Mouse (Mus musculus): ENCODE results near the gene Fkbp8. TPM values are rescaled to one million over a fixed set of nuclear protein-coding genes. Genes with fewer than 3 reads are reported as not detected.

Fkbp8 gene
- polyA plus RNA-seq, 1 experiment from 2014 or later = 203 TPM

DNA sequence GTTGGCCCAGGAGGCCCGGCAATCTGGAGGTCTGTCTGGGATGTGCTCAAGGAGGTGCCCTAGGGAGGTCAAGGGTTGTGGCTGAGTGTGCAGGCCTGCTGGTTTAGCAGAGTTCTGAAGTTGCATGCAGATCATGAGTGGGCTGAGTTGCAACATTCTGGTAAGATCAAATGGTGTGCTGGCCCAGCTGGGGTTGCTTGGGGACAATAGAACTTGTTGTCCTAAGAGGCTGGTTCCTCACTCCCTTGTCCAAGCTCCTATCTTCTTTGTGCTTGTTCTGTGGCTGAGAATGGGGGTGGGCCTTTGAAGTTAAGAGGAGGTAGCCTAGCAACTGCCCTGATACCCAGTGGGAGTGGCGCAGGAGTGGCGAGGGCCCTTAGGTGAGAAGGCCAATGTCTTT lies 35.3 kb downstream of the Fkbp8 start:
- Histone ChIP-seq H3K4me3 (no peak overlapping the region), H3K9me3 (replicated peaks) (no peaks in the 10 kb centered on the region), H3K27me3 (no peaks in the 10 kb centered on the region), H3K4me1 (replicated peaks) (peaks cover 78% of the 10 kb centered on the region), H3K27ac (no peak overlapping the region), H3K4me2 (no peak overlapping the region), H3K36me3 (no peaks in the 10 kb centered on the region), H3K9ac (no peak overlapping the region)
- no peak for ATAC-seq (replicated peaks; ENCODE audit: insufficient number of reproducible peaks, insufficient read depth, low FRiP score, low read depth)
- WGBS = 67% methylated on average over 3 of the region's 3 CpGs

DNA sequence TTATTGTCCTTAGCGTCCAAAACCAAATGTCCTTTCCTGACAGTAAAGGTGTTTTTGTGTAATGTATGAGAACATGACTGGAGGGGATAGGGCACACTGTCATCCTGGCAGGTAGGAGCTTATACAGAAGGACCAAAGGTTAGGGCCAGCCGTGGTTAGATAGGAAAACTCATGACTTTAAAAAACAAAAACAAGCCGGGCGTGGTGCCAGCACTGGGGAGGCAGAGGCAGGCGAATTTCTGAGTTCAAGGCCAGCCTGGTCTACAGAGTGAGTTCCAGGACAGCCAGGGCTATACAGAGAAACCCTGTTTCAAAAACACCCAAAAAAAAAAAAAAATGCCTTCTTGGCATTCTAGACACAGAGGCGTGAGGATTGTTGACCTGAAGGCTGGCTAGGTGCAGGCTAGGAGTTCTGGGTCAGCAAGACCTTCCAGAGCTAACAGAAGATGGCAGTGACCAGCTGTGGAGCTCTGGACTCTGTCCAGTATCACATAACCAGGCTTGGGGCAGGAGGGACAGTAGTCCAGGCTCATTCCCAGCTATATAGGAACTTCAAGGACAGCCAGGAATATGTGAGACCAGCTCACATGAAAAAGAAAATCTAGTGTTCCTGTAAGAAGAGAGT lies 36.4 kb downstream of the Fkbp8 start:
- Histone ChIP-seq H3K4me3 (no peak overlapping the region), H3K9ac (no peak overlapping the region), H3K4me1 (replicated peaks) (peaks cover 68% of the 10 kb centered on the region), H3K27ac (0 out of 2 replicates have a peak overlapping the region, but pooled peaks have one; percentile 65), H3K9me3 (replicated peaks) (no peaks in the 10 kb centered on the region), H3K27me3 (no peaks in the 10 kb centered on the region), H3K36me3 (no peaks in the 10 kb centered on the region), H3K4me2 (no peak overlapping the region)
- 87% methylated on average over 6 of the region's 6 CpGs for WGBS
- ATAC-seq (replicated peaks; ENCODE audit: insufficient number of reproducible peaks, insufficient read depth, low FRiP score, low read depth) = no peak

DNA sequence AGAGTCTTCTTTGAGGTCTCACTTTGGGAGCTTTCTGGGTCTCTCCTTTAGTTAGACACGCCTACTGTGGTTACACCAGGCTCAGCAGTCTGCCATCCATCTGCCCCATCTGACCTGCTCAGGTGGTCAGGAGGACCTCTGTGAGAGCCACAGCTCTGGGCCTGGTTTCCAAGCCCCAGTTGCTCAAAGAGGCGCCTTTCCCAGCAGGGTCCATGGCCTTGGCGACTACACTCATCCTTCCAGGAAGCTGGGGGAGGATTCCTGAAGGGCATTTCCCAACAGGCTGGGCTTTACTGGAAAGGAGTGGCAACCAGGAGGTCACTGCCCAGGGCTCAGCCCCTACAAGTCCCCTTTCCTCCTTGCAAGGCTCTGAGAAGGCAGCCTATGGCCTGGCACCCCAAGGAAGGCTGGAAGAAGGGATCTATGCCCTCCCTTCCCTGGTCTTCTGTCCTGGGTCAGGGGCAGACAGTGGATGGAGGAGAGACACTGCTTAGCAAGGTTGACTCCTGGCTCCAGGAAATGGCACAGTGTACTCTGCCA lies 37.2 kb downstream of the Fkbp8 start:
- no peaks in the 10 kb centered on the region for H3K36me3 ChIP-seq
- peak overlapping the region; percentile 65 for H3K27ac ChIP-seq
- no peak overlapping the region for H3K4me2 ChIP-seq
- H3K9ac ChIP-seq = no peak overlapping the region
- no peak overlapping the region for H3K4me3 ChIP-seq
- H3K9me3 ChIP-seq (replicated peaks) = no peaks in the 10 kb centered on the region
- no peak for ATAC-seq (replicated peaks; ENCODE audit: insufficient number of reproducible peaks, insufficient read depth, low FRiP score, low read depth)
- 69% methylated on average over 3 of the region's 3 CpGs for WGBS
- H3K27me3 ChIP-seq = no peaks in the 10 kb centered on the region
- H3K4me1 ChIP-seq (replicated peaks) = peaks cover 66% of the 10 kb centered on the region

DNA sequence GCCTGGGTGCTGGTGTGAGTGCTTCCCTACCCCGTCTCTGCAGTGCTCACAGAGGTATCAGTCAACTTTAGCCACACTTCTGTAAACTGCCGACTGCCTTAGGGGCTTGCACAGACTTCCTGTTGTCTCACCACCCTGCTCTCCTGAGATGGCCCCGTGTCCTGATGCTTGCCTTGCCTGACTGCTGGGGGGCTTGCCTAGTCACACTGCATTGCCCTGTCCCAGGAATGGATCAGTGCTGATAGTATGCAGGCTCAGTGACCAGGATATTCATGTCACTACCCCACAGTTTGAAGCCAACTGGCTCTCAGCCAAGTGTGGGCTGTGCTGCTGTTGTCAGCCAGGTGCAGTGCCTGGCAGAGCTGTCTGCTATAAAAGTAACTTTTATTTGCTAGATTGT lies 38.0 kb downstream of the Fkbp8 start:
- ATAC-seq (replicated peaks; ENCODE audit: insufficient number of reproducible peaks, insufficient read depth, low FRiP score, low read depth) = peak; percentile 56; the same call in 1 of the 2 replicates
- peaks cover 66% of the 10 kb centered on the region for H3K4me1 ChIP-seq (replicated peaks)
- 22% methylated on average over 3 of the region's 3 CpGs for WGBS
- no peak overlapping the region for H3K9ac ChIP-seq
- no peak overlapping the region for H3K4me3 ChIP-seq
- peak overlapping the region; percentile 65 for H3K27ac ChIP-seq
- no peaks in the 10 kb centered on the region for H3K36me3 ChIP-seq
- no peaks in the 10 kb centered on the region for H3K9me3 ChIP-seq (replicated peaks)
- no peak overlapping the region for H3K4me2 ChIP-seq
- no peaks in the 10 kb centered on the region for H3K27me3 ChIP-seq

DNA sequence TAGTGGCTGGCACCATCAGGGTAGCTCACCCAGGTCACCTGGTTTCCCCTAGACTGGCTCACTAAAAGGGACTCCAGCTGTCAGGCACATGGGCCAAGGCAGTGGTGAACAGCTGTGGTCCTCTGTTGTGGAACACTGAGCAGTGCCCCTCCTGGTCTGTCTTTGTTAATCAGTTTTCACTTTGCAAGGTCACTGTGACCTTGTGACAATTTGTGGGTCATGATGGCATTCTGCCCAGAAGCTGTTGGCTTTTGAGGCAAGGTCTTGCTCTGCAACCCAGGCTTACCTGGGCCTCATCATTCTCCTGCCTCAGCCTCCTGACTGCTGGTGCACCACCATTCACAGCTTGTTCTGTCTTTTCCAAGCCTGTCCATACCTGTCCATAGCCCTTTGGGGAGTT lies 42.8 kb downstream of the Fkbp8 start:
- H3K4me3 ChIP-seq = no peak overlapping the region
- peak overlapping the region; percentile 71 for H3K27ac ChIP-seq
- no peak overlapping the region for H3K4me2 ChIP-seq
- H3K9me3 ChIP-seq (replicated peaks) = no peaks in the 10 kb centered on the region
- H3K27me3 ChIP-seq = no peaks in the 10 kb centered on the region
- no peaks in the 10 kb centered on the region for H3K36me3 ChIP-seq
- no peak for ATAC-seq (replicated peaks; ENCODE audit: insufficient number of reproducible peaks, insufficient read depth, low FRiP score, low read depth)
- peaks cover 50% of the 10 kb centered on the region for H3K4me1 ChIP-seq (replicated peaks)
- no peak overlapping the region for H3K9ac ChIP-seq

DNA sequence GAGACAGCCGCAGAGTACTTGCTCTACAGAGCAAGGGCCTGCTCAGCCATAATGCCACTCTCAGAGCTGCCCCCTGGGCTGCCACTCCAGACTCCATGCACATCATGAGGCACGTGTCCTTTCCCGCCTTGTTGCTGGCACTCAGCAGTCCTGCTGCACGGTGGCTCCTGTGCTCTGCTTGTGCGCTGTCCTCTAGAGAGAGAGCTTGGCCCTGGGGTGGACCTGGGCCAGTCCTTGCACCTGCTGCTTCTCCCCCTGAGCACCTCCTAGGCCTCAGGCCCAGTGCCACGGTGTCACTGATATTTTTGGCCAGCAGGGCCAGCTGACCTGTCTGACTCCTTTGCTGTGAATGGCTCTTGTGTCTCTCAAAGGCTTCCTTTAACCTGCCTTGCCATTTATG lies 43.5 kb downstream of the Fkbp8 start:
- ATAC-seq (replicated peaks; ENCODE audit: insufficient number of reproducible peaks, insufficient read depth, low FRiP score, low read depth) = peak; percentile 81
- Histone ChIP-seq H3K9ac (no peak overlapping the region), H3K27ac (peak overlapping the region; percentile 71), H3K4me3 (no peak overlapping the region), H3K4me2 (no peak overlapping the region), H3K4me1 (replicated peaks) (peaks cover 44% of the 10 kb centered on the region), H3K36me3 (no peaks in the 10 kb centered on the region), H3K27me3 (no peaks in the 10 kb centered on the region), H3K9me3 (replicated peaks) (no peaks in the 10 kb centered on the region)
- 46% methylated on average over 6 of the region's 6 CpGs for WGBS

DNA sequence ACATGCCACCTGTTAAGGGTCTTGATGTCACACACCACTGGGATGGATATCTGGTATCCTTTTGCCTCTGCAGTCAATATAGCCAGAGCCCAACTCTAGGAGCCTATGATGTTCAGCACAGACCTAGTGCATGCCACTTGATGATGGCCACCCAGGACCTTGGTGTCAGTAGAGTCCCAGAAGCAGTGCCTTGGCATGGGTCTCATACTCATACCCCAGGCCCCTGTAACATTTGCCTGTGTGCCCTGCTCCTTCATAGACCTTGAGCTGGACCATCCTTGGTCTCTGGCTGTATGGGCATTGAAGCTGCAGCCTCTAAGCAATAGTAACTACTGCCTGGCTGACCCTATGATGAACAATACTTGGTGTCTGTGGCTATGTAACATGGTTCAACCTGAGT lies 46.8 kb downstream of the Fkbp8 start:
- H3K4me1 ChIP-seq (replicated peaks) = peaks cover 34% of the 10 kb centered on the region
- H3K4me2 ChIP-seq = no peak overlapping the region
- no peak for ATAC-seq (replicated peaks; ENCODE audit: insufficient number of reproducible peaks, insufficient read depth, low FRiP score, low read depth)
- H3K27me3 ChIP-seq = no peaks in the 10 kb centered on the region
- H3K27ac ChIP-seq = peak overlapping the region; percentile 29
- no peak overlapping the region for H3K9ac ChIP-seq
- H3K9me3 ChIP-seq (replicated peaks) = no peaks in the 10 kb centered on the region
- H3K36me3 ChIP-seq = peaks cover 15% of the 10 kb centered on the region; the same call in 1 of the 2 replicates
- no peak overlapping the region for H3K4me3 ChIP-seq

DNA sequence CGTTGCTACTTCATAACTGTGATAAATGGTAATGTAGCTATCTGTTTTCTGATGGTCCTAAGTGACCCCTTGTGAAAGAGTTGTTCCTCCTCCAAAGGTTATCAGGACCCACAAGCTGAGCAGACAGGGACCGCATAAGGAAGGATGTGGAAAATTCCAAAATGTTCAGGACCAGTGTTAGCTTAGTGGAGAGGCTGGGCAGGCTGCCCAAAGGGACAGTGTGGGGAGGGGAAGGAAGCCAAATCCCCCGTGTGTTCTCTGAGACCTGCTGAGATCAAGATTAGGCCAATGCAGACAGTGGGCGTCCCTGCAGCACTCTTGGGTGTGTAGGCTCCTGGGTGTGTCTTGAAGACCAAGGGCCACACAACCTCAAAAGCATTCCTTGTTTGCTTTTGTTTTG lies 47.4 kb downstream of the Fkbp8 start:
- Histone ChIP-seq H3K4me1 (replicated peaks) (peaks cover 30% of the 10 kb centered on the region), H3K36me3 (peaks cover 17% of the 10 kb centered on the region; the same call in 1 of the 2 replicates), H3K9me3 (replicated peaks) (no peaks in the 10 kb centered on the region), H3K4me3 (no peak overlapping the region), H3K27me3 (no peaks in the 10 kb centered on the region), H3K4me2 (no peak overlapping the region), H3K27ac (peak overlapping the region; percentile 29), H3K9ac (no peak overlapping the region)
- ATAC-seq (replicated peaks; ENCODE audit: insufficient number of reproducible peaks, insufficient read depth, low FRiP score, low read depth) = no peak
- 39% methylated on average over 4 of the region's 4 CpGs for WGBS

DNA sequence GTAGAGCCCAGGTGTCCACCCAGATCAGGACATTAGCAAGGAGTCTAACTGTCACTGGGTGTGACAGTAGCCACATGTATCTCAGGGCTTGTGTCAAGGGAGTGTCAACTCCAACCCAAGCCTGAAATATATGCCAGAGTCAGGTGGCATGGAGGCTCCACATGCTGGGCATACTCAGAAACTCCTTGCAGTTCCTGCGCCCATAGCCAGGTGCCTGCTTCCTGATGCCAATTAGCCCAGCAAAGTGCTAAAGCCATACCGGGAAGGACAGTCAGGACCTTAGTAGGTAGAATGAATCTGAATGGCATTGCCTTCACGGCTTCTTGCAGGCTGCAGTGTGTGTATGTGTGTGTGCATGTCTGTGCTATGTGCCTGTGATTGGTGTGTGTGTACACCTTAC lies 49.7 kb downstream of the Fkbp8 start:
- 96% methylated on average over 3 of the region's 3 CpGs for WGBS
- no peak overlapping the region for H3K4me2 ChIP-seq
- no peaks in the 10 kb centered on the region for H3K27me3 ChIP-seq
- peaks cover 38% of the 10 kb centered on the region for H3K36me3 ChIP-seq
- no peak for ATAC-seq (replicated peaks; ENCODE audit: insufficient number of reproducible peaks, insufficient read depth, low FRiP score, low read depth)
- peaks cover 11% of the 10 kb centered on the region for H3K4me1 ChIP-seq (replicated peaks)
- H3K4me3 ChIP-seq = no peak overlapping the region
- no peak overlapping the region for H3K27ac ChIP-seq
- no peak overlapping the region for H3K9ac ChIP-seq
- H3K9me3 ChIP-seq (replicated peaks) = no peaks in the 10 kb centered on the region

DNA sequence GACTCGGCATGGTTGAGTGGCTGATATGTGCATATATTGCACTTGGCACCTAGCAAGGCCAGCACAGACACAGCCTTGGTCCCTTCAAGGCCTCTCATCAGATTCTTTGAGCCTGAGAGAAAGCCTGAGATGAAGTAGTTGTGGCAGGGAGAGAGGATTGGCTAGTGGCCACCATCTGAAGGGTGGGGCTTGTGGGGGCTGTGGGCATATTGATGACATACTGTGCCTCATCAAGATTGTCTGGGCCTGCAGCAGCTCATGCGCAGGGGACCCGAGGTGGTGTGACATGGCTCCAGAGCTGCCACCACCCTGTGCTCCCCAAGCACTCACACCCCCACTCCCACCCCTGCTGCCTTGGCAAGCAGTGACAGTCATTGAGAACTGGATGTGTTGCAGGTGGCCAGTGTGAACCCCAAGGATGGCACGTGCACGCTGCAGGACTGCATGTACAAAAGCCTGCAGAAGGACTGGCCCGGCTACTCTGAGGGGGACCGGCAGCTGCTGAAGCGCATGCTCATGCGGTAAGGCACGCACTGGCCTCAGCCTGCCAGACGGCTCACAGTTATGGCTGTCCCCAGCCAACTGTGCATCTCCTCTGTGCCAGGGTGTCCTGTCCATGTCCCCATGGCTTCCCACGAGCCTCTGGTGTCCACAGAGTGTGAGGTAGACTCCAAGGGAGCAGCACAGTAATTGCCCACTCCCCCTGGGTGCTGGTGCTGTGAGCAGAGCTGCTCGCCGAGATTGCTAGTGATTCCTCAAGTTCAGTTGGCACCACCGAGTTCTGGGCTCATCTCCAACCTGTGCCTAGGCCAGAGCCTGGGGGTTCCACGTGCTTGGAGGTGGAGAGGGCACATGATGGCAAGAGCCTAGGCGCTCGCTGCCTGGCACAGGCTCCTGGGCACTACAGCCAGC lies 56.2 kb downstream of the Fkbp8 start:
- Histone ChIP-seq H3K4me1 (replicated peaks) (peaks cover 4% of the 10 kb centered on the region), H3K36me3 (peaks cover 79% of the 10 kb centered on the region), H3K4me3 (no peak overlapping the region), H3K27me3 (no peaks in the 10 kb centered on the region), H3K9me3 (replicated peaks) (no peaks in the 10 kb centered on the region), H3K4me2 (no peak overlapping the region), H3K9ac (no peak overlapping the region), H3K27ac (no peak overlapping the region)
- ATAC-seq (replicated peaks; ENCODE audit: insufficient number of reproducible peaks, insufficient read depth, low FRiP score, low read depth) = 0 out of 2 replicates have a peak, but pooled peaks have one; percentile 11
- WGBS = 89% methylated on average over 18 of the region's 18 CpGs

DNA sequence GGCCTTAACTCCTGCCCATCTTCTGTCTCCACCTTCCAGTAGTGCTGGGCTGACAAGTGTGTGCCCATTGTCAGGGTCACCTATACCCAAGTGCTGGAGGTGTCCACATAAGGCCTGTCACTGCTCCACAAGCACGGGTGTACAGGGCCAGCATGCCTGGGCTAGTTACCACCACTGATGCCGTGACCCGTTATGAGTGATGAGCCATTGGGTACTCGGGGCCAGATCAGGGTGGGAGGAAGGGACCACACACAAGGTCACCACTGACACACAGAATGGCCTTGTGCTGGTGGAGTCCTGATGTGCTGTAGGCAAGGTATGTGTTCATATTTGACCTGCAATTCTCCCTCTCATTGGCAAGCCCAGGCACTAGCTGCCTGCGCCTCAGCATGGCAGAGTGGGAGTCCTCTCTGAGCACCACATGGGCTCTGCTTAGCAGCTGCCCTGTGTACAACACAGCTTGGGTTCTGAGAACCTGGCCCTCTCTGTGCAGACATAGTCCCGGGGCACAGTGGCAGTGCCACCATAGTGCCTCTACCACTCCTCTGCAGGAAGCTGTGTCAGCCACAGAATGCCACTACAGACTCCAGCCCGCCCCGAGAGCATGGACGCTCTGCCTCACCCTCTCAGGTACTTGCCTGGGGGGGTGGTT lies 57.2 kb downstream of the Fkbp8 start:
- H3K4me2 ChIP-seq = no peak overlapping the region

More for the DNA sequence above, 57.2 kb downstream of the Fkbp8 start:
- H3K27me3 ChIP-seq = no peaks in the 10 kb centered on the region
- H3K4me1 ChIP-seq (replicated peaks) = peaks cover 4% of the 10 kb centered on the region
- peaks cover 80% of the 10 kb centered on the region for H3K36me3 ChIP-seq
- no peaks in the 10 kb centered on the region for H3K9me3 ChIP-seq (replicated peaks)
- ATAC-seq (replicated peaks; ENCODE audit: insufficient number of reproducible peaks, insufficient read depth, low FRiP score, low read depth) = no peak
- no peak overlapping the region for H3K27ac ChIP-seq
- no peak overlapping the region for H3K4me3 ChIP-seq
- 86% methylated on average over 9 of the region's 9 CpGs for WGBS
- H3K9ac ChIP-seq = no peak overlapping the region

All from heart, embryonic 15.5 days (tissue).